Mouse (Mus musculus) cortical plate, adult 2 months (tissue): ENCODE results near the gene Adam22.

Experiments
- CTCF ChIP-seq: fragments of 200-500 bp; IDR thresholded peaks from 2 replicates; pipeline ENCODE4 v1.5.1; 2011; ENCODE audit warnings: mild to moderate bottlenecking, control low read depth, low read length; ENCODE audit not compliant: insufficient read depth; ENCODE audit errors: extremely low read depth
- POLR2A ChIP-seq: fragments of 200-500 bp; IDR thresholded peaks from 2 replicates; pipeline ENCODE4 v1.6.1; 2011; ENCODE audit warnings: mild to moderate bottlenecking, low read length, control low read depth; ENCODE audit not compliant: insufficient read depth; ENCODE audit errors: extremely low read depth

- TF ChIP-seq POLR2A (no peak), CTCF (no peak)
Measured at GRCm38 (mm10) chr5:8257366-8257765, 110.6 kb downstream of the Adam22 start.
